Mouse (Mus musculus) thymus, adult 18-20 months (tissue): Measurements from ENCODE around the gene D5Ertd579e.
A peak's percentile ranks its signal among the peaks of the same experiment; 100 is the strongest.

Experiments
- DNase-seq, 2 experiments: peaks; one replicate each; pipeline ENCODE4 v3.0.0; 2022; ENCODE audit warnings: mixed read lengths in 2 of 2

Gene D5Ertd579e

DNA sequence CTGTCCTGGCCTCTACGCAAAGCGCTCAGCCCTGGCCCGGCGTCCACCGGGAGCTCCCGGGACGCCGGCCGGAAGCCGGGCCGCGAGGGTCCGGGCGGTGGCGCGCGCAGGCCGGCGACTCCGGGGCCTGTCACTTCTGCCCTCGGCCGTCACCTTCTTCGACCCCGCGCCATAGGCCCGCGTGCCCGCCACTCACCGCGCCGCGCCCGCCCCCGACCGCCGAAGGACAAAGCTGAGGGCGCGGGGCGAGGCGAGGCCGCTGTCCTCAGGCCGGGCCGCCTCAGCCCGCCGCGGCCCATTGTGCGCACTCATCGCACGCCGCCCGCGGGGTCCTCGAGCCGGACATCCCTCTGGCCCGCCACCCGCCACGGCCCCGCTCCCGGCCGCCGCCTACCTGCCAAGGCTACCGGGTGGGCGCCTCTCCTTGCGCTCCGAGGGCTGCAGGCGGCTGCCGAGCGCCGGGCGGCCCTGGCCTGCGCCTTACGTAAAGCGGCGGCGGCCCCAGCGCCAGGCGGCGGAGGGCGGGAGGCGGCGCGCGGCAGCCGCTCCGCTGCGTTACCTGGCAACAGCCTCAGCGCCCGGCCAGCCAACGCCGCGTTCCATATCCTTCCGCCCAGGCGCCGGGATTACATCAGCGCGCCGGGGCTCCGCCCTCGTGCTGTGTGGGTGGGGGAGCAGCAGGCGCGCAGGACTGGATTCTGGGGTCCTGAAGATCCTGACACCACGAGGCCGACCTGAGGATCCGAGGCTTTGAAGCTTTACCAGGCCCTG, at the start of gene D5Ertd579e:
Gene D5Ertd579e, minus strand, starts transcription at position 564 of the 771 bp plus-strand sequence.
- DNase-seq, result peak; percentile 84 to 86

DNA sequence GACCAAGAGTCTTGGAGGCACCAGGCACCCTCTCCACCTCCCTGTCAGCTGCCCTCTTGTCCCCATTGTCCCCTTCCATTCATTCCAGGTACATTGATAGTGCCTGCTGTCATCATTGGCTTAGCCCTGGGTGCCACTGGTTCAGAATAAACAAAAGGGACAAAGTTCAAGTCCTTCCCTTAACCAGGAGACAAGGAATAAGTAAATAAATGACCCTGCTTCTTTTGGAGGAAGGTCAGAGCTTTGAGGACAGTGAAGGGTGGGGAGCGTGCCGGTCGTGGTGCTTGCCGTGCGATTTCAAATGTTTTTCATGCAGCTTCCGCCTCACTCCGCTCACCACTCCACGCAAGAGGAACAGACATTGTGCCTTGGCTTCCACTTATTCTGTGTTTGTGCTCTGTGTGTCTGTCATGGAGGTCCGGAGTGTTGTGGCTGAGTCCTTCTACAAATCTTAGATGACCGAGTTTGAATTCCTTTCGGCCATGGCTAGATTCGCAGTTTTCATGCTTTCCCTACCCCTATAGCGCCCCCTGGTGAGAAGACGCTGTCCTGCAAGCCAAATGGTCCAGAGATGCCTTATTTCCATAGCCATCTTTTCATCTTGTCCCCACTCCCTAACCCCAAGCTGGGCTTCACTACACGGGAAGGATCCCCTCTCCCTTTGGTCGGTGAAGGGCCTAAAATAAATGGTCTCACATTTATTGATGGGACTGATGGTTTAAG, 46.5 kb upstream of the D5Ertd579e start:
- peak; percentile 45 to 47 for DNase-seq

DNA sequence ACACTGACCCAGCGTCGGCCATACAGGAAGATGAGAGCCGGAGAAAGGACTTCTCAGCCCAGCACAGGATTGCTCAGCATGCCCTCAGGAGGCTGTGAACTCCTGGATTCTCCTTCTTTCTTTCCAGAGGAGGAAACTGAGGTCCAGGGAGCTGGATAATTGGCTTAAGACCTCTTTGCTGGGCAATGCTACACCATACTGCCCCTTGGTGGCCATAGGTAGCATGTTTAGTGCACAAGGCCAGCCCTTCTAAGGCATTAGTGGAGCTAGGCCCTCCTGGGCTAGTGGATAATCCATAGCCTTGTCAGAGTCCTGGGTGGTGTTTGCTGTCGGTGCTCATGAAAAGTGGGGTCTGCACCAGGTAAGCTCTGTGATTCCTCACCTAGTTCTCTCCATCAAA, 44.0 kb upstream of the D5Ertd579e start:
- DNase-seq, result no peak

DNA sequence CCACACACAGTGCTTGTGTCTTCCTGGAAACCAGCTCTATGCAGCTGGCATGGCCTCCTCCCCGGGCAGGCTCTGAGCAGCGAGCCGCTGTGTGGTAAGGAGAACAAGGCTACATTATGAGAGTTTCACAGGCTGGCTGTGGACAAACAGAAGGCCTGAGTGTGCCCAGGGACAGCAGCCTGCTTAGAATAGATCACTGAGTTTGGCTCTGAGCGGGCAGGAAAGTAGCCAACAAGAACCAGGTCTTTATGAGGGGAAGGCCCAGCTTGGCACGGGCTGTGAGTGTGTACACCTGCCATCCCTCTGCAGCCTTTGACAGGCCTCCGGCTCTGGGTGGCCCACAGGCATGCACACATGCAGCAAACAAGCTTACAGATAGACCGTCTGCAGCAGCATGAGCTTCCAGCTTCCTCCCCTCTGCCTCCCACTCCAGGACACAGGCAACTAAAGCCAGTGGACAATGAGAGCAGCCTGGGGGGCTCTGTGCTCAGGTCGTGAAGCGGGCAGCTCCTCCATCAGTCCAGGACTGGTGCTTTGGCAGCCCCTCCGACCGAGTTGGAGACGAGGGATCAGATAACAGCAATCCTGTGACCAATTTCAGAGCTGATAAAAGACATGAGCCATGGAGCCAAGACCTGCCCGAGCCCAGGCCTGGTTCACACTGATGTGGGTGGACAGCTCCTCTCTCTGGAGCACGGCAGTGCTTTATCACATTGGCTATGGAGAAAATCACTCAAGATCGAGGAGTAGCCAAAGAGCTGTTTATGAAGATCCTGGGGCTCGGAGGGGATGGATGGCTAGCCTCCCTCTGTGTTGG, 43.2 kb upstream of the D5Ertd579e start:
- no peak for DNase-seq

DNA sequence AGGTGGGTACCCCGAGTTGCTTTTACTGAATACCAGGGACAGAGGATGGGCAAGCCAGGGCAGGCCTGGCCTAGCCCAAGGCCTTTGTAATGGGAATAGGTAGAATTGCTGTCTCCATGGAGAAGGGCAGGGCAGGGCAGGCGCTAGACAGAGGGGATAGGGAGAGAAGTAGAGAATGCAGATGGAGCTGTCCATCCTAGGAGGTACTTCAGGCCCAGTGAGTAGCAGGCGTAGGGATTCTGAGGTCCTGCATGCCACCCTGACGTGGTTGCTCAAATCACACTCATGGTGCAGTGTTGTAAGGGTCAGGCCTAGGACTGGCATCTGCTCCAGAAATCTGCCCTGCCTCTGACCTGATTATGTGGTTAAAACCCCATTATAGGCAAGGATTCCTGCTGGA, 41.9 kb upstream of the D5Ertd579e start:
- no peak for DNase-seq

DNA sequence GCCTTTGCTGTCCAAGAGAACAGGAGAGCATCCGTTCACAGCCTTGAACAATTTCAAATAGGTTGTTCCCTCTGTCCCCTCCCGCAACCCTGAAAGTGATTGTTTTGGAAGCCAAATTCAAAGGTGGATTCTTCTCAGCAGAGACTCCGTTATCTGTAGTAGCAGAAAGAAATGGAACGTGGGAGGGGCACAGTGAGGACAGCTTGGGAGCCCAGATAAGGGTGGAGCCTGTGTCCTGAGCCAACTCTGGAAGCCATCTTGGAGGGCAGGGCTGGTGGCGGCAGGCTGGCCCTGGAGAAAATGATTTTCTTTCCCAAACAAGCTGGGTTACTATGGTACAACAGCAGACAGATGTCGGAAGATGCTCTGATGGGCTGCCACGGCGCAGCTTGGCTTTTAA, 40.2 kb upstream of the D5Ertd579e start:
- no peak for DNase-seq

DNA sequence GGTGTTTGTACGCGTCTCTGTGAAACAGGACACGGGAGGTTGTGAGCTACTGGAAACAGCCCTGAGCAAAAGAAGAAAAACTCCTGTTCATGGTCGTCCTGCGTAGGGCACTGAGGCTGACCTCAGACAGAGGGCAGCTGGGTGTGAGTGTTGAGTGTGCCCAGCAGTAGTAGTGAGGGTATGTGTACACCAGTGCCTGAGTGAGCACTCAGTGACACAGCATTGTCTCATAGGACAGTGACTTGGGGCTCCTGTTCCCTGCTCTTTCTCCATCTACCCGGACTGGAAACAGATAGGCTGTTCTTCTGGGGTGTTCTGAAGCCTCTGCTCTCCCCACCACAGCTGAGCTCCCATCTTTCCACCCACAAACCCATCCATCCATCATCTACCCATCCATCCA, 39.3 kb upstream of the D5Ertd579e start:
- DNase-seq, result no peak

DNA sequence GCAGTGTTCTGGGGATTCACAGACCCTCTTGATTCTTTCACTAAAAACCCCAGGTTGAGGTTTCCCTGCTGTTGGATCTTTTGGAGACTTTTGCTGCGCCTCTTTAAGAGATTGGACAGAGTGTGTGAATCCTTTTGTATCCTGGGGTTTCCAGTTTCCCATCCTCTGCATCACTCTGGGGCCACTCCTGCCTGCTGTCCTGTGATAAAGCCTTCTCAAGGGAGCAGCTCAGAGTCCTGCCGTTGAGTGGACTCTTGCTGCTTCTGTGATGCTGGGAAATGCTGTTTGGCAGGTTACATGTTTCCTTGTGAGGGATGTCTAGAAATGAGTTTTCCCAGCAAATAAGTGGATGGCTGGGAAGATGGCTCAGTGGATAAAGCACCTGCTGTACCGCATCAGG, 37.6 kb upstream of the D5Ertd579e start:
- no peak for DNase-seq

DNA sequence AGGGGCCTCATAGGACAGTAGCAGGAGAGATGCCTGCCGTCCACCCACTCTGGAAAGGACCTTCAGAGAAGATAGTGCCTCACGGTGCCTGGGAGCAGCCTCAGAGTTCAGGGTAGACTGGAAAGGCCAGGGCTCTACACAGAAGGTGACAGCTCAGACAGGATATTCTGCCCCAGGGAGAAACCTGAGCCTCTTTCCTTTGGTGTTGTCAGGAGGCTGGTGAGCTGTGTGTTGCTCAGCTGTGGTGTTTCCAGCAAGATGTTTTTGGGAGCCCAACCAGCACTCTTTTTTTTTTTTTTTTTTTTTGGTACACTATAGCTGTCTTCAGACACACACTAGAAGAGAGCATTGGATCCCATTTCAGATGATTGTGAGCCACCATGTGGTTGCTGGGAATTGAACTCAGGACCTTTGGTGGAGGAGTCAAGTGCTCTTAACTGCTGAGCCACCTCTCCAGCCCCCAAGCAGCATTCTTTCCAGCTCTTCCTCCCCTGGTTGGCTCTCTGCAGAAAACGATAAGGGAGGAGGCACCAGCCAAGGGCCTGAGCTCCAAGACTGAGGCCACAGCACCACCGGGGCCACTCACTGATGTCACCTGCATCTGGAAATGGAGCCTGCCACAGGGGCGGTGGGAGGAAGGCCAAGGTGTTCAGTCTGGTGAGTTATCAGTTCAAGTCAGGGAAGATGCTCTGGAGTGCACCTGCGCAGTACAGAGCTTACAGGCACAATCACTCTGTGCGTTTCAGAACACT, 36.3 kb upstream of the D5Ertd579e start:
- DNase-seq, result no peak

DNA sequence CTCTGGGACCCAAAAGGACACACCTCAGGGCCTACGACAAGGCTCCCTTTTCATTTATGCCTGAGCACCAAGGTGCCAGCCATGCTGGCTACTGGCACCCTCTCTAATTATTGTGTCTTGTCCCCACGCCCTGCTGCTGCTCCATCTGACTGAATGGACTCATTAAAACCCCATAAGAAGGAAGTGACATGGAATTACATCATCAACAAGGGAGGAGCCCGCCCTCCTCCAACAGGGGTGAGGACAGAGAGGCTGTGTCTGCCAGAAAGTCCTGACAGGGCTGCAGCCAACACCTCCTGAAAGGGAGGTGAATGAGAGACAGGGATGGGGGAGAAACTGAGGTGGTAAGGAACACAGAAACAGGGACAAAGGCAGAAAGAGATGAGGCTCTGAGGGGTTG, 34.9 kb upstream of the D5Ertd579e start:
- DNase-seq, result no peak

DNA sequence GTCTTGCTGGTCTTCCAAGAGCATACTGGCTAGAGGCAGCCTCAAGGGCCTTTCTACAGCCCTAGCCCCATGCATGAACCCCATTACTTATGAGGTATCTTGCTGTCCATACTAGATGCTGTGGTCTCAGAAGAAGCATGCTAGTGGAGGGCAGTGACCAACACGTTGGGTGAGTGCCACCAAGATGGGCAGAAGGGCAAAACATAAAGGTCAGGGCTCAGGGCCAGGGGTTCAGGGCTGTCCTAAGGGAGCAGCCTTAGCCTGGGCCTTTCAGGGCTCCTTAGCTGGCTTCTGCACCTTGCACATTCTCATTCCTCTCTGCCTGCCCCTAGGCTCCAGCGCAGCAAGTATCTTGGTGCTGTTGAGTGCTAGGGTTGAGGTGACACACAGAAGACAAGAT, 34.1 kb upstream of the D5Ertd579e start:
- DNase-seq, result no peak

DNA sequence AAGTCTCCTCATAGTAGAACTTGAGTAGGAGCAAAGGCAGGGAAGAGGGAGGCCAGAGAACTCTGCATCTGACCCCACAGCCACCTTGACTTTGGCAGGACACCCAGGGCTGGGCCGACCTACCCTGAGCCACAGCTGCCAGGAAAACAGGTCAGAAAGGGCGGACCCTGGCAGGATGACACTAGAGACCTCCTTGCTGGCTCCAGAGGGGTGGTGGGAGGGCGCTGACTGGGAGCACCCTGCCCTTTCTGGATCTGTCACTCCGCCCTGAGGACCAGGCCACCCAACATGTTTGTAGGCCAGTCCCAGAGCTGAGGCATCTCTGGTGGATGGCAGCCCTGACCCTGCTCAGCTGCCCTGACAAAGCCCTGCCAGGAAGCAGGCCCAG, 33.3 kb upstream of the D5Ertd579e start:
- no peak for DNase-seq

DNA sequence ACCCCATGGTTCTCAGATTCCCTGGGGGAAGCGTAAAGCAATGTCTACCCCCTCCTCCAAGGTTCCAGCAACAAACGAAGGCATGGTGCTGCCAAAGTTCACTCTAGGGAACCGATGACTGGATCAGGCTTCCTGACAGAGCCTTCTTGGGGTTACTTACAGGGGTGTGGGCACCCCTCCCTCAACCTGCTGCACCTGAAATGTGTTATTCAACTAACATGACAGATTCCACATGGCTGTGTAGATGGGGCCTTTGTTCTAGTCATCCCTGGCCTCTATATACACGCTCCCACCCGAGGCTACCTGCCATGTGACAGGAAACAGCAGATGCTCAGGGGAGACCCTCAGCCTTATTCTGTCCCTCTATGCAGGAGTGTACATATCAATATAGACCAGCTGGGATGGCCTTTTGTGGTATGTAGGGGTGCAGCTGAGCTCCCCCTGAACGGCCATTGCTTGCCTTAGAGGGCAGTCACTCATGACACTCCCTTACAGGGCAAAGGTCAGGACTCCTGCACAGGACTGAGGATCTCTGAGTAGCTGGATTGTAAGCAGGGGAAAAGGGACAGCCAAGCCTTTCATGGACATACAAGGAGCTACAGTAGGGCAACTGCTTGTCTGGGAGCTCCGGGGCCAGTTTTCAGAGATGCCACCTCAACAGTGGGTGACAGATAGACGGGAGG, 32.7 kb upstream of the D5Ertd579e start:
- no peak for DNase-seq

DNA sequence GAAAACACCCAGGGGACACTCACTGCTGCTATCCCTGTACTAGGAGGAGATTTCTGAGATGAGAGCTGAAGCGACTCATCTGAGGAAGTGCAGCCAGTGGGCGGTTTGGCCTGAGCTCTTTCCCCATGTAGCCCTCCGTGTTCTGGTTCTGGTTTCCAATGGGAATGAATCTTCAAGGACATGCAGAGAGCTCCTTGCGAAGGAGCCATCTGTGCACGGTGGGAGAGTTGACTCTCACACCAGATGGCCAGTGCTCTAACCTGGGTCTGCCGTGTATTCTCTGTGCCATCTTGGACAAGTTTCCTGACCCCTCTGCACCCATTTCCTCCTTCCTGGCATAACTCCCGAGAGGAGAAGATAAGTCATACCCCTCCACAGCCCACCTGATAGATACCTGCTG, 32.0 kb upstream of the D5Ertd579e start:
- DNase-seq, result no peak

DNA sequence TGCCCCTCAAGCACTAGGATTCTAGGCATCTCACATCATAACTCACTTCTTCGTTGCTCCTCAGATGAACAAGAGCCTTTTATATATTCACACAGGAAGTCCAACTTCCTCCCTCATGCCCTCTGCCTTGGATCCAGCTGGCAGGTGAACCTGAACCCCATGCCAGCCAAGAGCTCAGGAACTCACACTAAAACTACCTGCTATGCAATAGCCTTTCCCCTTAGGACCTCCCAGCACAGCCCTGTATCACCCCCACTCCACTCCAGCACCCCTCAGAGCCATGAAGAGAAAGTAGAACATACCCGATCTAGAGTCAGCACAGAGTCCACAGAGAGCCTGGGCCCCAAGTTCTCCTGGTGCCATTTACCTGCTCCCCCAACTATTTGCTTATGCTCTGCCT, 31.3 kb upstream of the D5Ertd579e start:
- no peak for DNase-seq

DNA sequence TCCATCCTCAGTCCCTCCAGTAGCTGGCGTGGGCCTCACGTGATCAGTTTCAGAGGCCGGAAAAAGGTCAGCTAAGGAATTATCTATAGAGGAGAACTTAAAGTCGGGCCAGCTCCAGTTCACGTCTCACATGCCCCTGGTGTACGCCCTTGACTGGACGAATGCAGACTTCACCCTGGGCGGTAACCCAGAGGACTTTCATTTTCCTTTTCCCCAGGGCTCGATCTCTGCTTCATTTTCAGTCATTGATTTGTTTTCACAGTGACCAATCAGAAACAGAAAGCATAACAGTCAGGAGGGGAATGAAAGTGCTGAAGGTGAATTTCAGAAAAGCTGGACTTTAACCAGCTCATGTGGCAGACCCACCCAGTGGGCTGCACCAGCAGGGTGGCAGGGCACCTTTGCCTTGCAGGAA, 30.6 kb upstream of the D5Ertd579e start:
- DNase-seq, result no peak

DNA sequence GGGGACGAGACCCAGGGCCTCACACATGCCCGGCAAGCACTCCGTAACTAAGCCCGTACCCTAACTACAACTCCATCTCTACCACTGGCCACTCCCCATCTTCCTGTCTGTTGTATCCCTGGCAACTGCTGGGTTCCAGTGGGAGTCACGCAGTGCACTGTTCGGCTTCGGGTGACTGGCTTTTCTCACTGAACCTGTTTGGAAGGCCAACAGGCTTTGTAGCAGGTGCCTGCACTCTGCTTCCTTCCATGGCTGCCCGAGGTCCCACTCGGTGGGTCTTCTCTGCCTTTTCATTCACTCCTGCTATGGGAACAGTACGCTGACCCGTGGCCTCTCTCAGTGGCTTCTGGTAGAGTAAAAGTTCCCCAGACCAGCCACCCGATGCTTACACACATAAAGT, 30.0 kb upstream of the D5Ertd579e start:
- no peak for DNase-seq

DNA sequence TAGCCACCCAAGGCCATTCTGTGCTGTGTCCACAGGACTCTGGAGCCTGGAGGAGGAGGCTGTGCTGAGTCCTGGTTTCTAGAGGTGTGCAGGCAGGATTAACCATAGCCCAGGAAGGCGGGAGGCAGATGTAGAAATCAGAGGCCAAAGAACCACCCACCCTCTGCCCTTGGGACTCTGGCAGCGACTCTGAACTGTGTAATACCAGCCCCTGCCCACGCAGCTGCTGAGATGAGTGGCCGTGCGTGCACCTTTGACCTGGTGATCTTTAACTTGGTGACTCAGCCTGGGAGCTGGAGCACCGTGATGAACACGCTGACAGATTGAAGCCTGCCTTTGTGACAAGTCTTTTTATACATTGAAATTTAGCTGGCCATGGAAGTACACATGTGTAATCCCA, 28.4 kb upstream of the D5Ertd579e start:
- DNase-seq, result no peak

DNA sequence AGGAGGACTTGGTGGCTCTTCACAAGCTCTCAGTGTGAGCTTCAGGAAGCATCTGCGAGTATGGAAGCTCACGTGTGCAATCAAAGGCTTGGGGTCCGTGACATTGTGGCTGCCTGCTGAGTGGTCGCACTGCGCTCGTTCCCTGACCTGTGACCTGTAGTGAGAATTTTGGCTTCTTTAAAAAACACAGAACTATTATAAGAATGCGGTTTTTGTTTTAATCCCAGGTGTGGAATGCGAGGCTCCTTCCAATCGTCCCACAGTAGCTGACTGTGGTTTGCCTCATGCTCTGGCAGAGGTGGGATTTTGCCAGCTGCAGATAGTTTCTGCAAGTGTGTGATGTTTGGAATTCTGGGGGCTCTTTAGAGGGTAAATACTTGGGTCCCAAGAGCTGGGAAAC, 27.5 kb upstream of the D5Ertd579e start:
- DNase-seq, result no peak

DNA sequence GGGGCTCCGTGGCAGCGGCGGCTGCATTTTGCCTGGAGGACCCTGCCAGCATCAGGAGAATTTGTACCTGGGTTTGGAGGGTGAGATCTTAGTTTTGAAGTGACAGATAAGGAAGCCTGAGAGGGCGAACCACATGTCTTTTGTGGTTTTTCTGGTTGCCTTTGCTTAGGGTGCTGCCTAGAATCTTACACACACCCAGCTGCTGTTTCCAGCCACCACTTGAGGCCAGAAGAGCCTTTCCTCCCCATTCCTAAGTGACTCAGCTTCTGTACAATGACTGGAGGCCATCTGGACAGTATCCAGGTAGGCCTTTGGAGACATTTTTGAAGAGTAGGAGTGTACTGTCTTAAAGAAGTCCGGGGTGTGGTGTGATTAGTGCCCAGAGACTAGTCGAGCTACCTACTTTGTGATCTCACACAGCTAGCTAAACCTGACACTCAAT, 26.6 kb upstream of the D5Ertd579e start:
- peak in 1 of 2 experiments; percentile 31 for DNase-seq

DNA sequence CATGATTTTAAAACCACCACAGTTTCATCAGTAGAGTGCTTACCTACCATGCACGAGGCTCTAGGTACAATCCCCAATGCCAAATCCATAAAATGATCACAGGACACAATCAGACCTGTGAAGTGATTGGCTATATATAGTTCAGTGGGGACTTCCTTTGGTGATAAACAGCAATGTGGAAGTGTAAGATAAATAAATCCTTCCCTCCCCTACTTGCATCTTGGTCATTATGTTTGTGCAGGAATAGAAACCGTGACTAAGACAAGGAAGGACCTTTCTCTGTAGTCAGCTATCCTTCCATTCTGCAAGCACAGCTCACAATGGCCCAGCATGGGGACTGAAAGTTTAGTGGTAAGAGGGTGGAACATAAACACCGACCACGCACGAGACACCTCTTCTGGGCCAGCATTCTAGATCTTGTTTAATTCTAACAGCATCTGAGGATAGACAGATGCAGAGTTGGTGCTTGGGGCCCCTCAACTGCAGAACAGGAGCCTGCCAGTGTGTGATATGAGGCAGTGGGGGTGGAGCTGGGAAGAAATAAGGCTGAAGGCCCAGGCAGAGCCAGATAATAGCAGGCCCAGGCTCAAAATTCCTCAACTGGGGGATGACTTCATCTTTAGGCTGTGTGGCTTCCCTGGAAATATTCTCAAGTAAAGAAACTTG, 25.0 kb upstream of the D5Ertd579e start:
- DNase-seq, result no peak

DNA sequence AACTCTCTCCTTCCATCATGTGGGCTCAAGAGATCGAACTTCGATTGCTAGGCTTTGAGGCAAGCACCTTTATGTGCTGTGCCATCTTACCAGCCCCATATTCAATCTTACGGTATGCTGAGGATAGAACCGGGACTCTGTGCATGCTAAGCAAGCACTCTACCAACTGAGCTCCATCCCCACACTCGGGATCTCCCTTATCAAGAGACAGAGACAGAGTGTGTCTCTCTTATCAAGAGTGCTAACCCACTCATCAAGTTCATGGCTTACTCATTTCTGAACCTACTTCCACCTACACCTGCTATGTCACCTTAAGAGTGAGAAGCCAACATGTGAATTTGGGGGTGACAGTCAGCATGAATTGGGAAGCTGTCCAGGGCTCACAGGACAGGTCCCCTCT, 24.4 kb upstream of the D5Ertd579e start:
- no peak for DNase-seq
